Mouse (Mus musculus) lung, adult 2 months (tissue): ENCODE data around the gene Anxa11.

Source experiments
- CTCF ChIP-seq: fragments of 200-500 bp; IDR thresholded peaks from 2 replicates; pipeline ENCODE4 v1.5.1; 2011; ENCODE audit warnings: mild to moderate bottlenecking, low read length, control low read depth; ENCODE audit not compliant: insufficient read depth
- POLR2A ChIP-seq: fragments of 200-500 bp; IDR thresholded peaks from 2 replicates; pipeline ENCODE4 v1.6.1; 2011; ENCODE audit warnings: low read depth, mild to moderate bottlenecking, control low read depth, low read length, borderline replicate concordance; ENCODE audit errors: extremely low read depth

GRCm38 (mm10) chr14:25806561-25806960 lies 35.4 kb upstream of the Anxa11 start:
- TF ChIP-seq CTCF (no peak), POLR2A (no peak)
